Mouse (Mus musculus) cerebellum, postnatal 10 days (tissue): Measurements from ENCODE around the gene Golga1.
A peak's percentile ranks its signal among the peaks of the same experiment; 100 is the strongest.

ENCODE experiments used
- DNase-seq, 2 experiments: peaks; one replicate each; pipeline ENCODE4 v3.0.0; 2021; ENCODE audit warnings: mixed read lengths in 2 of 2

Gene Golga1

GRCm38 (mm10) chr2:39005574-39006079 is 59.7 kb downstream of the Golga1 start, which contains the start of gene Rpl35:
TSS of gene Rpl35 (minus strand) at chr2:39005624.
- DNase-seq: peak in 1 of 2 experiments; percentile 46

- peak; percentile 96 for DNase-seq
Observed at GRCm38 (mm10) chr2:39004880-39005435, 60.4 kb downstream of the Golga1 start, which contains the start of gene Arpc5l. TSS of gene Arpc5l (plus strand) at chr2:39005348.

GRCm38 (mm10) chr2:39004372-39004771 is 61.0 kb downstream of the Golga1 start:
- DNase-seq: peak; percentile 34 to 50

- DNase-seq: no peak
Observed at GRCm38 (mm10) chr2:39003512-39003911, 61.8 kb downstream of the Golga1 start.

GRCm38 (mm10) chr2:39003106-39003505 is 62.2 kb downstream of the Golga1 start:
- DNase-seq: no peak

GRCm38 (mm10) chr2:39001866-39002265 is 63.5 kb downstream of the Golga1 start:
- no peak for DNase-seq

GRCm38 (mm10) chr2:39000587-39000919 is 64.8 kb downstream of the Golga1 start:
- no peak for DNase-seq

GRCm38 (mm10) chr2:38999910-39000586 is 65.3 kb downstream of the Golga1 start:
- no peak for DNase-seq

- DNase-seq: no peak
Observed at GRCm38 (mm10) chr2:38999381-38999780, 66.0 kb downstream of the Golga1 start.

- DNase-seq: peak; percentile 95 to 96
Observed at GRCm38 (mm10) chr2:38997386-38998374, 67.7 kb downstream of the Golga1 start, which contains the start of gene Wdr38. TSS of gene Wdr38 (plus strand) at chr2:38997476.

GRCm38 (mm10) chr2:38992452-38992851 is 72.9 kb downstream of the Golga1 start:
- no peak for DNase-seq

GRCm38 (mm10) chr2:38992004-38992403 is 73.3 kb downstream of the Golga1 start:
- DNase-seq: no peak

GRCm38 (mm10) chr2:38988929-38989328 is 76.4 kb downstream of the Golga1 start:
- no peak for DNase-seq

GRCm38 (mm10) chr2:38987803-38988510 is 77.4 kb downstream of the Golga1 start:
- DNase-seq: no peak

GRCm38 (mm10) chr2:38987371-38987770 is 78.0 kb downstream of the Golga1 start:
- DNase-seq: no peak

- peak in 1 of 2 experiments; percentile 37 for DNase-seq
Observed at GRCm38 (mm10) chr2:38986580-38986979, 78.8 kb downstream of the Golga1 start.

- no peak for DNase-seq
Observed at GRCm38 (mm10) chr2:38983456-38983855, 81.9 kb downstream of the Golga1 start.

- DNase-seq: no peak
Observed at GRCm38 (mm10) chr2:38977837-38978236, 87.5 kb downstream of the Golga1 start.

GRCm38 (mm10) chr2:38975941-38976805 is 89.2 kb downstream of the Golga1 start:
- DNase-seq: no peak

GRCm38 (mm10) chr2:38975181-38975580 is 90.2 kb downstream of the Golga1 start:
- no peak for DNase-seq

GRCm38 (mm10) chr2:38974171-38974570 is 91.2 kb downstream of the Golga1 start:
- no peak for DNase-seq
